Mouse (Mus musculus) bone marrow macrophage, adult 2 months (primary cell): Measurements from ENCODE around the gene Fut11.

Experiments used
- CTCF ChIP-seq: IDR thresholded peaks from 2 replicates; pipeline ENCODE4 v1.5.1; 2012; ENCODE audit warnings: low read depth, mild to moderate bottlenecking, low read length, moderate library complexity
- POLR2A ChIP-seq: IDR thresholded peaks from 2 replicates; pipeline ENCODE4 v1.6.1; 2012; ENCODE audit warnings: mild to moderate bottlenecking, low read depth, low read length, borderline replicate concordance

DNA sequence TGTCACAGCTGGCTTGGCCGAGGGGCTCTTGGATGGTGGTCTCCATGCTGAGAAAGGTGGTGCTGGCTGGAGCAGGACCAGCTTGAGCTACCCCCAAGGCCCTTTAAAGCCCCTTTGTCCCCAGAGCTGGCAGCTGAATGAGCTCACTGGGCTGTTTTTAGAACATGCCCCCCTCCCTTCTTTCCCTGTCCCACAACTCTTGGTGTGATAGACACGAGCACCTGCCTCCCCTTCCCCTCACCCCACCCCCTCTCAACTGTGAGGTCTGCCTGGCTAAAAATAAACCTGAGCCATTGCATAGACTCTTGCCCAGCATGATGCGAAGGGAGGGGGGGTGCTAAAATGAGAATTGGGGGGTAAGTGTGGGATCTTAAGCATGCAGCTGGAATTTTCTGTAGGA is 30.3 kb upstream of the Fut11 start:
- TF ChIP-seq CTCF (no peak), POLR2A (no peak)
